Mouse (Mus musculus) megakaryocyte, embryonic 14.5 days (primary cell): ENCODE measurements around the gene Dapk3. TPM values are rescaled to one million over a fixed set of nuclear protein-coding genes. Genes with fewer than 3 reads are reported as not detected.
"Not testable (repeated sequence)": the region's sequence is repeated elsewhere in the genome, so short reads cannot be mapped to it uniquely, and the experiment has no call there.

Experiments
- H3K27me3 ChIP-seq: replicated peaks from 2 replicates; pipeline ENCODE3; 2012; ENCODE audit warnings: inconsistent platforms
- H3K36me3 ChIP-seq: replicated peaks from 2 replicates; pipeline ENCODE3; 2012; ENCODE audit warnings: low read length, inconsistent platforms, mixed read lengths
- H3K4me1 ChIP-seq: 2 replicates; pipeline ENCODE4 v1.6.1; 2012; ENCODE audit warnings: inconsistent platforms
- H3K4me3 ChIP-seq: replicated peaks from 2 replicates; pipeline ENCODE3; 2012; ENCODE audit warnings: moderate library complexity, mild to moderate bottlenecking, inconsistent platforms
- H3K9me3 ChIP-seq: 2 replicates; pipeline ENCODE4 v1.6.1; 2012; ENCODE audit warnings: inconsistent platforms
- FLI1 ChIP-seq: IDR thresholded peaks from 2 replicates; pipeline ENCODE4 v1.6.1; 2012; ENCODE audit warnings: low read length, inconsistent platforms, mixed read lengths
- GATA1 ChIP-seq: IDR thresholded peaks from 3 replicates; pipeline ENCODE4 v1.6.1; 2012; ENCODE audit warnings: mixed read lengths, low read length, inconsistent platforms, borderline replicate concordance
- polyA plus RNA-seq: library from polyadenylated mRNA; stranded (reverse); fragments of >175 nt; gene quantifications from 2 replicates; pipeline ENCODE4 v1.2.3, GENCODE M21; 2012; ENCODE audit warnings: low replicate concordance; ENCODE audit not compliant: insufficient read depth

Gene Dapk3
- polyA plus RNA-seq, 1 experiment, result 168 TPM

DNA sequence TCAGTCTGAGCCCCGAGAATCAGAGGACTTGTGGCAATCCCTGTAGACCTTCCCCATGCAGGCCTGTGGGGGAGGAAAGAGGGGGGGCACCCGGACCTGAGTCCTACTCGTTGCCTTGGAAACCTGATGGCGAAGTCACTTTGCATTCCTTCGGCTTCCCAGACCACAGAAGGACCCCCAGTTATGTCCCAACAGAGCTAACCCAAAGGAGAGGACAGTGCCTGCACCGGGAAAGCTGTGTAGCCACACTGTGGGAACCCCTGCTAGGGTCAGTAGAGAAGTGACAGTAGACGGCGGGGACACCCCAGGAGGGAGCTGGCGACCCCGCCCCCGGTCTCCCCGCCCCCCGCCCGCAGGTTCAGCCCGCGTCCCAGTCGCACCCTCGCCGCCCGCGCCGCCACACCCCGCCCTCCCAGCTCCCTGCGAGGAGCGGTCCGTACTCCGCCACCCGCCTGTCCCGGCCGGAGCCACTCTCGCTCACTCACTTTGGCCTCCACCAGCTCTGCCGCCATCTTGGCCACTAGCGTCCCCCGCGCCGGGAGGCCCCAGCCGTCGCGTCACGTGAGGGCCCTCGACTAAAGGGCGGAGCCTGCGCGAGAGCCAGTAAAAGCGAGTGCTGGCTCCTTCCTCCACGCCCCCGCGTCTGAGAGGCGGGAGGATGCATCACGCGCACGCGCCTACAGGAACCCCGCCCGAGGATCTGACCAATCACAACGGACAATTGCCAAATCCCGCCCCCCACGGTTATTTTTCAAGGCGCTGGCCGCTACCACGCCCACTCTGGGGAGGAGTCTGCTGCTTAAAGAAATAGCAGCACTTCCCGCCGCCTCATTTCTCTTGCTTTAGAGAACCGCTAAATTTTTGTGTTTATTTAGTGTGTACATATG is 15.4 kb upstream of the Dapk3 start, which contains the start of gene Pias4:
TSS of gene Pias4 (minus strand) at position 724 of the 887 bp plus-strand sequence.
- no peaks in the 10 kb centered on the region for H3K27me3 ChIP-seq
- no peaks in the 10 kb centered on the region for H3K9me3 ChIP-seq
- H3K36me3 ChIP-seq, result peaks cover 30% of the 10 kb centered on the region
- H3K4me1 ChIP-seq, result peaks cover 60% of the 10 kb centered on the region
- peak within 1 kb of the TSS; percentile 97 for H3K4me3 ChIP-seq
- TF ChIP-seq GATA1 (no peak), FLI1 (no peak)

DNA sequence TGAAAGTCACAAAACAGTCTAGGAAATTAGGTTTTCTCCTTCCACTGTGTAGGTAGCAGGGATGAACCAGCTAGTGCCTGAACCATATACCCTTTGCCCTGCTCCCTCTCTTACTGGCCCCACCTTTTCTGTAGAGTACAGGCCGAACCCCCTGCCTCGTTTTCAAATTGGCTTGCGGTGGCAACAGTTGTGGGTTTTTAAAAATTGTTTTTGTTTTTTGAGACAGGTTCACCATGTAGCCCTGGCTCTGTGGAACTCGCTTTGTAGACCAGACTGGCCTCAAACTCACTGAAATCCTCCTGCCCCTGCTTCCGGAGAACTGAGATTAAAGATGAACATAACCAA is 14.7 kb upstream of the Dapk3 start:
- no peaks in the 10 kb centered on the region for H3K9me3 ChIP-seq
- peaks cover 26% of the 10 kb centered on the region for H3K36me3 ChIP-seq
- H3K27me3 ChIP-seq, result no peaks in the 10 kb centered on the region
- TF ChIP-seq FLI1, result no peak
- no peak for TF ChIP-seq GATA1
- peak overlapping the region; percentile 97 for H3K4me3 ChIP-seq
- peaks cover 60% of the 10 kb centered on the region for H3K4me1 ChIP-seq

DNA sequence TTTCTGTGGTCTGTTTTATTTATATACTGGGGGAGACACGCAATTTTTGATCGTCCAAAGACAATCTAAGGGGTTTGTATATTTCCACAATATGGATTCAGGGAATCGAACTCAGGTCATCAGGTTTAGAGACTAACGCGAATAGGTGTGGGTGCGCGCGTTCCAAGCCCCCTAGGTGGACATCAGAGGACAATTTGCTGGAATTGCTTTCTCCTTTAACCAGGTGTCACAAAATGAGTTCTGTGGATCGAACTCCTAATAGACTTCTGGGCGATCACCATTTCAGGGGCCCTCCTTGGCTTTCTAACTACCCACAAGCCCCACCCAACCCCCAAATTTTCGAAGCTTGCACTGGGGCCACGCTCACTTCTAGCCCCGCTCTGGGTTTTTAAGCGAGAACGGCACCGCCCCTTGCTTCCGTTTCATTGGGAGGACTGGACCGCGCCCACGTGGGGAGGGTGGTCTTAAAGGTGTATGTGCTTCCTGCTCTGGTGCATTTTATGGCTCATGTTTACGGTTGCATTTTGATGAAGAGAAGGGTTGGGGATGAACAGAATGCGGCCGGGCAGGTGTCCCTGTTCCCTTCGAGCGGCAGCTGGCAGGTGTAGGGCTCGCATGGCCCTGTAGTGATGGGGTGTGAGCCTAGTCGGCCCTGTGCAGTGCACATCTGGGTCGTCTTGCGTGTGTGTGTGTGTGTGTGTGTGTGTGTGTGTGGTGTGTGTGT is 14.1 kb upstream of the Dapk3 start:
- Histone ChIP-seq H3K9me3 (no peaks in the 10 kb centered on the region), H3K4me1 (peaks cover 60% of the 10 kb centered on the region), H3K27me3 (no peaks in the 10 kb centered on the region), H3K36me3 (peaks cover 21% of the 10 kb centered on the region), H3K4me3 (peak overlapping the region; percentile 97)
- TF ChIP-seq FLI1, result no peak
- no peak for TF ChIP-seq GATA1

DNA sequence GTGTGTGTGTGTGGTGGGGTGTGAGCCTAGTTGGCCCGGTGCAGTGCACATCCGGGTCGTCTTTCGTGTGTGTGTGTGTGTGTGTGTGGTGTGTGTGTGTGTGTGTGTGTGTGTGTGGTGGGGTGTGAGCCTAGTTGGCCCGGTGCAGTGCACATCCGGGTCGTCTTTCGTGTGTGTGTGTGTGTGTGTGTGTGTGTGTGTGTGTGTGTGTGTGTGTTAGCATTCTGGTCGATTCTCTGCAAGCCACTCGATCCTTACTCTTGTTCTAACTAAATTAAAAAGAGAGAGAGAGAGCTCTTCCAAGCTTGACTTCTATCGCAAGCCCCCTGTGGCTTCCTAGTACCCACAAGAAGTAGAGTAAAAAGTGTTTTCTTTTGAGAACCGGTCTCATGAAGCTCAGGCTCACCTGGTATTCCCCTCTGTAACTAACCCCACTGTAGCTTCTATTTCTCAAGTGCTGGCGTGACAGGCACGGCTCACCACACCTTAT is 13.3 kb upstream of the Dapk3 start:
- H3K27me3 ChIP-seq, H3K9me3 ChIP-seq: not testable (repeated sequence)
- peak overlapping the region; percentile 79 for H3K4me3 ChIP-seq
- peaks cover 14% of the 10 kb centered on the region for H3K36me3 ChIP-seq
- H3K4me1 ChIP-seq, result peaks cover 60% of the 10 kb centered on the region

DNA sequence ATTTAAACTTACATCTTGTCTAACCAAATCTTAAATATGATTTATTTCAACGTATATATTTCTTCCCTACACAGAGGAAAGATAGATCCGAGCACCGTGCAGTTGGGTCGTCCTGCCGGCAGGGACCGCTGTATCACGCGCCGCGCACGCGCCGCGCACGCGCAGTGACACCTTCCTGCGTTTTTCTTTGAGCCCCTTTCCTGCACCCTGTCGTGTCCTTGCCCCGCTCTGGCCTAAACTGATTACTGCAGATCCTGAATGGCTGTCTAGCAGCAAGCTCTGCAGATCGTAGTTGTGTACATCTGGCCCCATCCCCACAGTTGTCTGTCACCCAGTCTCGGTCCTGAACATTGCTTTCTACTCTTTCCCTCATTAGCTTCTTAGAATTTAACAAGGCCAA is 9.7 kb upstream of the Dapk3 start:
- H3K36me3 ChIP-seq, result peaks cover 11% of the 10 kb centered on the region
- no peak for TF ChIP-seq FLI1
- no peak for TF ChIP-seq GATA1
- H3K27me3 ChIP-seq, result no peaks in the 10 kb centered on the region
- H3K4me1 ChIP-seq, result peaks cover 60% of the 10 kb centered on the region
- H3K4me3 ChIP-seq, result peak overlapping the region; percentile 90
- no peaks in the 10 kb centered on the region for H3K9me3 ChIP-seq

DNA sequence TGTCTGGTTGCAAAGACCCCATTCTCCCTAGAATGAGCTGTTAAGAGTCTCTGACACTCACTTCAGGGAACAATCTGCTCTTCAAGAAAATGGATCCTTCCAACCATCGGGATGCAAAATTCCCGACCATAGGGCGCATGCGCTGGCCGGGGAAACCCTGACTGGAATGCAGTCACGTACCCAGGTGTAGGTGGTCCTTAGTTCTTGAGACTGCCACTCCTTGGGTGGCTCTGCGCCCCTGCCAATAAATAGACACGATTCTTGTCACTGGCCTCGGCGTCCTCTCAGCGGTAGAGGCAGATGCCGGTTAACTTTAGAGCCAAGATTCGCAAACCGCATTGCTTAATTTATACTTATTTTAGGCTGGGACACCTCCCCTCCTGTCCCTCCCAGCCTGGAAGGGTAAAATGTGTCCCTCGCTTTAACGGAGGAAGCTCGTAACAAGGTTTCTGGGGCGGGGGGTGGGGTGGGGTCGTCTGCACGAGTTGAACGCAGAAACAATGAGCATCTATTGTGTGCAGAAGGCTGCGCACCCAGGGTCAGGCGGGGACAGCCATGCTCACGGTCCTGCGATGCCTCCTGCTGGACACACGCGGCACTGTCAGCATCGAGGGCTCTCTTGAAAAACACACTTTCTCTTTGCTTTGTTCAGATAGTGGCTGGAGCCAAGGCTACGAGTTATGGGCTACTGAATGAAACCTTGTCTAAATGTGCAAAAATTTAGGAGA is 8.0 kb upstream of the Dapk3 start:
- no peaks in the 10 kb centered on the region for H3K27me3 ChIP-seq
- H3K36me3 ChIP-seq, result peaks cover 27% of the 10 kb centered on the region
- H3K4me1 ChIP-seq, result peaks cover 65% of the 10 kb centered on the region
- H3K4me3 ChIP-seq, result peak overlapping the region; percentile 89
- no peak for TF ChIP-seq GATA1
- TF ChIP-seq FLI1, result no peak
- no peaks in the 10 kb centered on the region for H3K9me3 ChIP-seq

DNA sequence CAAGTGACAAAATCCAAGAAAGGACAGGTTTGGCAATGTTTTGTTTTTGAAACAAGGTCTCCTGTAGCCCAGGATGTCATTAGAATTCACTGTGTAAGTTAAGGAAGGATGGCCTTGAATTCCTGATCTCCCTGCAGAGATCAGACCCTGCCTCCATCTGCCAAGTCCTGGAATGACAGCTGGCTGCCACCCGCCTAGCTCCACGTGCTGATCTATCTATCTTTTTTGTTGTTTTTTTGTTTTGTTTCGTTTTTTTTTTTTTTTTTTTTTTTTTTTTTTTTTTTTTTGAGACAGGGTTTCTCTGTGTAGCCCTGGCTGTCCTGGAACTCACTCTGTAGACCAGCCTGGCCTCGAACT is 7.5 kb upstream of the Dapk3 start:
- not testable (repeated sequence) for H3K9me3 ChIP-seq, H3K27me3 ChIP-seq
- H3K4me3 ChIP-seq, result peak overlapping the region; percentile 98
- H3K36me3 ChIP-seq, result peaks cover 33% of the 10 kb centered on the region
- peaks cover 70% of the 10 kb centered on the region for H3K4me1 ChIP-seq

DNA sequence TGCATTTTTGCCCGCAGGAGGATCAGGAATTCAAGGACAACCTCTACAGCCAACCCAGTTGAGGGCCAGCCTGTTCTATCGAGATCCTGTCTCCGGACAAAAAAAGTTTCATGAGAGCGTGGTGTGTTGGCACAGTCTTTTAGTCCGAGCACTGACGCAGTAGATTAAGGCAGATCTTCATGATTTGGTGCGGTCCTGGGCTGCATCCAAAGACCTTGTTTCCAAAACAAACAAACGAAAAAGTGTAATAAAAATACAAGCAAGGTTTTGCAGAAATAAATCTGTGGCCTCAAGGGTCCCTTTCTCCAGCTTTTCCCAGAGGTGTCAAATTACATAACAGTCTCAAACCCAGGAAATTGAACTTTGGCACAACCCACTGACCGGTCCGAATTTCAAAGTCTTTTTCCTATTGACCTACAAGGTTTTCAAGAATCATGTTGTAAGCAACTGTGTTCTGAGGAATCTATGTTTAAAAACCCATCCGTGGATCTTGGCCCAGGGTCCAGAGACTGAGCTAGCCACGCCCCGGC is 6.8 kb upstream of the Dapk3 start:
- H3K4me1 ChIP-seq, result peaks cover 77% of the 10 kb centered on the region
- H3K36me3 ChIP-seq, result peaks cover 39% of the 10 kb centered on the region
- no peak for TF ChIP-seq FLI1
- TF ChIP-seq GATA1, result no peak
- H3K4me3 ChIP-seq, result peak overlapping the region; percentile 98
- H3K27me3 ChIP-seq, result no peaks in the 10 kb centered on the region
- no peaks in the 10 kb centered on the region for H3K9me3 ChIP-seq

DNA sequence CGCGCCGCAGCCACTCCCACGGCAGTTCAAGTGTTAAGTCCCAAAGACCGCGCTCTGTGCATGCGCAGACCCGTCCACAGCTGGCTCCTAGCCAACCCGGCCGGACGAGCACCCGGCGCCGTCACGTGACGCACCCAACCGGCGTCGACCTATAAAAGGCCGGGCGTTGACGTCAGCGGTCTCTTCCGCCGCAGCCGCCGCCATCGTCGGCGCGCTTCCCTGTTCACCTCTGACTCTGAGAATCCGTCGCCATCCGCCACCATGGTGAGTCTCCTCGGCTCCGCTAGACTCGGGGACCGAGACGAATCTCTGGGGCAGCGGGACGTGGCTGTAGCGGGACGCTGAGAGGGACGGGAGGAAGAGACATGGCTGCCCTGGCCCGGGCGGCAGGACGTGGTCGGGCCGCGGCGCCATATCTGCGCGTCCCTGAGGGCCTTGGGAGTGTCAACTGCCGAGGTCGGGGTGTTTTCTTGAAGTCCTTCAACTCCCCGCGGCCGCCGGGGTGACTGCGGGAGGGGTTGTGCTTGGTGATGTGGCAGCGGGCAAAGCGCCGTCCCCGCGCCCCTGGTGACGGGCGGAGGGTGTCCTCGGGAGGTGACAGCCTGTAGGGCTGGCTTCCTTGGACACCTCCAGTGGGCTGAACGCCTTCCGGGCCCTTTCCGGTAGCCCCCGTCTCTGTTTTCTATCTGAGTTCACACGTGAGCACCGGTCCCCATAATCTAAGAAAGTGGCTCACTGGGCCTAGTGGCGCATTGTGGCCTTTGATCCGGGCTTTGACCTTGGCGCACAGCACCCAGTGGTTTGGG is 6.1 kb upstream of the Dapk3 start, which contains the start of gene Eef2:
TSS of gene Eef2 (plus strand) at position 166 of the 806 bp plus-strand sequence.
- Histone ChIP-seq H3K27me3 (no peaks in the 10 kb centered on the region), H3K4me1 (peaks cover 83% of the 10 kb centered on the region), H3K9me3 (no peaks in the 10 kb centered on the region), H3K4me3 (peak within 1 kb of the TSS; percentile 98), H3K36me3 (peaks cover 45% of the 10 kb centered on the region)
- TF ChIP-seq FLI1, result no peak
- no peak for TF ChIP-seq GATA1
